Comparison of ENCODE assay signal across 37 mouse cellular contexts in the genomic region with DNA sequence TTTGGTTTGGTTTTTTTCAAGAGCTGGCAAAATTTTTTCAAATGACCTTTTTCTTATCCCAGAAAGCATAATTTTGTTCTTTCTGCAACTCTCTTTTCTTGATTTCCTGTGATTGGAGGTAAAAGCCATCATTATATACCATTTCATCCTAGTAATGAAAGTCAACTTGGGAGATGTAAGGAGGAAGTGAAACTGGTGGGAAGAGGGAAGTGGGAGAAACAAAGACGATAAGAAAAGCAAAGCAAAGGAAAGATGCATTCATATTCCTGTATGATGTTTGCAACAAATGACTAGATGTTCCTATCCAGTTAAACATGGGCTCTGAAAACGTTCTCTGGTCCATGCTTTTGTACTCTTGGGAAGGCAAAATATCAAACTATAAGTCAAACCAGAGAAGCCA. TPM values are rescaled to one million over a fixed set of nuclear protein-coding genes. Genes with fewer than 3 reads are reported as not detected.
"Had no signal": no experiment of that assay in that cellular context is flagged by ENCODE, and none has a peak within 500 bp of the region (broad histone marks: within the 10 kb centered on the region; RNA-seq: fewer than 3 reads in every experiment).

No protein-coding gene starts in this region.

- H3K9me3 ChIP-seq: embryonic facial prominence, embryonic 10.5 days; embryonic facial prominence, embryonic 12.5 days; embryonic facial prominence, embryonic 13.5 days; embryonic facial prominence, embryonic 15.5 days; forebrain, embryonic 10.5 days; forebrain, embryonic 12.5 days; forebrain, embryonic 13.5 days; forebrain, embryonic 15.5 days had no signal

- H3K27me3 ChIP-seq: embryonic facial prominence, embryonic 12.5 days; embryonic facial prominence, embryonic 13.5 days; embryonic facial prominence, embryonic 15.5 days; forebrain, embryonic 12.5 days; forebrain, embryonic 13.5 days; forebrain, embryonic 15.5 days had no signal

- H3K9ac ChIP-seq: embryonic facial prominence, embryonic 12.5 days; embryonic facial prominence, embryonic 13.5 days; embryonic facial prominence, embryonic 15.5 days; forebrain, embryonic 12.5 days; forebrain, embryonic 13.5 days; forebrain, embryonic 15.5 days; forebrain, postnatal 0 days had no signal

- H3K36me3 ChIP-seq: embryonic facial prominence, embryonic 10.5 days; embryonic facial prominence, embryonic 12.5 days; embryonic facial prominence, embryonic 13.5 days; embryonic facial prominence, embryonic 15.5 days; forebrain, embryonic 10.5 days; forebrain, embryonic 12.5 days; forebrain, embryonic 15.5 days had no signal

- H3K4me2 ChIP-seq: embryonic facial prominence, embryonic 12.5 days; embryonic facial prominence, embryonic 13.5 days; embryonic facial prominence, embryonic 15.5 days; forebrain, embryonic 12.5 days; forebrain, embryonic 13.5 days; forebrain, embryonic 15.5 days had no signal

- ATAC-seq: forebrain, embryonic 13.5 days; forebrain, embryonic 14.5 days; forebrain, embryonic 15.5 days; forebrain, embryonic 16.5 days; forebrain, postnatal 0 days had no signal

- H3K27ac ChIP-seq: embryonic facial prominence, embryonic 10.5 days; embryonic facial prominence, embryonic 12.5 days; embryonic facial prominence, embryonic 13.5 days; embryonic facial prominence, embryonic 15.5 days; forebrain, embryonic 10.5 days; forebrain, embryonic 12.5 days; forebrain, embryonic 13.5 days; forebrain, embryonic 15.5 days; gastrocnemius, adult 2 months; heart, adult 2 months had no signal

- H3K4me3 ChIP-seq: embryonic facial prominence, embryonic 10.5 days; embryonic facial prominence, embryonic 12.5 days; embryonic facial prominence, embryonic 13.5 days; embryonic facial prominence, embryonic 15.5 days; erythroblast, embryonic 14.5 days; forebrain, embryonic 10.5 days; forebrain, embryonic 12.5 days; forebrain, embryonic 13.5 days; forebrain, embryonic 15.5 days; gastrocnemius, adult 2 months; heart, adult 2 months had no signal

- DNase-seq: cerebellum, adult 8-10 months; cerebellum, adult 9-10 months; cerebellum, adult 9-11 months; cerebellum, postnatal 10 days; cerebellum, postnatal 14 days; cerebellum, postnatal 25 days; cerebellum, postnatal 36 days; embryo, embryonic 11 days; forebrain, postnatal 0 days; gastrocnemius, adult 2 months; gastrocnemius, postnatal 10 days; gastrocnemius, postnatal 14 days; gastrocnemius, postnatal 25 days; gastrocnemius, postnatal 36 days; heart, adult 11 months; heart, adult 18-20 months; heart, adult 2 months had no signal

- H3K4me1 ChIP-seq: embryonic facial prominence, embryonic 10.5 days; embryonic facial prominence, embryonic 12.5 days; embryonic facial prominence, embryonic 13.5 days; embryonic facial prominence, embryonic 15.5 days; forebrain, embryonic 10.5 days; forebrain, embryonic 12.5 days; forebrain, embryonic 13.5 days; forebrain, embryonic 15.5 days had no signal

RNA-seq across cellular contexts. Expression of a gene that starts 54.2 kb away (rescaled TPM):
- total RNA-seq: common myeloid progenitor, adult 5-6 weeks; forebrain, postnatal 0 days; gastrocnemius, adult 18-20 months; gastrocnemius, adult 2 months; gastrocnemius, adult 8-10 months; gastrocnemius, postnatal 10 days; gastrocnemius, postnatal 14 days; gastrocnemius, postnatal 25 days; gastrocnemius, postnatal 36 days; gastrocnemius, postnatal 4 days; heart, adult 18-20 months; heart, adult 2 months; heart, adult 8-10 months had no signal
- polyA plus RNA-seq: embryonic facial prominence, embryonic 10.5 days; embryonic facial prominence, embryonic 11.5 days; embryonic facial prominence, embryonic 12.5 days; embryonic facial prominence, embryonic 13.5 days; embryonic facial prominence, embryonic 14.5 days; embryonic facial prominence, embryonic 15.5 days; erythroblast, embryonic 14.5 days; forebrain, embryonic 10.5 days; forebrain, embryonic 11.5 days; forebrain, embryonic 12.5 days; forebrain, embryonic 13.5 days; forebrain, embryonic 14.5 days; forebrain, embryonic 15.5 days; forebrain, embryonic 16.5 days; gonadal fat pad, adult 2 months; heart, adult 2 months had no signal
